Mouse (Mus musculus): ENCODE measurements at regions not wholly inside any gene's neighbourhood (a gene's known extent, or its start where the extent isn't known, plus 50 kb on each side); places are given as distances from the start of the nearest gene placed in this dataset.

GRCm38 (mm10) chr4:48871105-48871504 lies 188.0 kb upstream of the Plppr1 start:
- DNase-seq (ENCODE audit: low spot score): no peak

GRCm38 (mm10) chr4:48889074-48889592 lies 169.9 kb upstream of the Plppr1 start:
- no peak for DNase-seq (ENCODE audit: low spot score)

- DNase-seq (ENCODE audit: low spot score): no peak
Measured at GRCm38 (mm10) chr4:48904551-48904950, 154.5 kb upstream of the Plppr1 start.

- no peak for DNase-seq (ENCODE audit: low spot score)
Measured at GRCm38 (mm10) chr4:48905196-48905867, 153.7 kb upstream of the Plppr1 start.

GRCm38 (mm10) chr4:48909161-48909560 lies 149.9 kb upstream of the Plppr1 start:
- no peak for DNase-seq (ENCODE audit: low spot score)

- DNase-seq (ENCODE audit: low spot score): no peak
Measured at GRCm38 (mm10) chr4:48913301-48913700, 145.8 kb upstream of the Plppr1 start.

GRCm38 (mm10) chr4:48924576-48925459 lies 134.3 kb upstream of the Plppr1 start:
- DNase-seq (ENCODE audit: low spot score): no peak

GRCm38 (mm10) chr4:48938420-48938819 lies 120.7 kb upstream of the Plppr1 start:
- DNase-seq (ENCODE audit: low spot score): no peak

GRCm38 (mm10) chr4:48938892-48939291 lies 120.2 kb upstream of the Plppr1 start:
- no peak for DNase-seq (ENCODE audit: low spot score)

- DNase-seq (ENCODE audit: low spot score): no peak
Measured at GRCm38 (mm10) chr4:48945266-48945818, 113.7 kb upstream of the Plppr1 start.

- no peak for DNase-seq (ENCODE audit: low spot score)
Measured at GRCm38 (mm10) chr4:48952965-48953364, 106.1 kb upstream of the Plppr1 start.

- DNase-seq (ENCODE audit: low spot score): no peak
Measured at GRCm38 (mm10) chr4:48975810-48976209, 83.3 kb upstream of the Plppr1 start.

GRCm38 (mm10) chr4:48992021-48992420 lies 67.1 kb upstream of the Plppr1 start:
- DNase-seq (ENCODE audit: low spot score): no peak

All from ovary, postnatal 36 days (tissue).